Mouse (Mus musculus): ENCODE measurements at regions not wholly inside any gene's neighbourhood (a gene's known extent, or its start where the extent isn't known, plus 50 kb on each side); places are given as distances from the start of the nearest gene placed in this dataset.

- ATAC-seq (replicated peaks; ENCODE audit: low FRiP score, low read depth) (no peak), DNase-seq (ENCODE audit: low spot score) (no peak)
- no peak overlapping the region for H3K27ac ChIP-seq
- no peak for TF ChIP-seq CTCF (IDR thresholded peaks at IDR 0.05; ENCODE audit: low read depth)
- H3K27me3 ChIP-seq (ENCODE audit: insufficient read depth, low read length) = no peaks in the 10 kb centered on the region
- H3K36me3 ChIP-seq (ENCODE audit: insufficient read depth, low read length) = no peaks in the 10 kb centered on the region
- no peak overlapping the region for H3K4me2 ChIP-seq (ENCODE audit: low read length)
- H3K4me3 ChIP-seq (replicated peaks; ENCODE audit: low read depth, low read length) = no peak overlapping the region
- H3K9me3 ChIP-seq (replicated peaks; ENCODE audit: low read length) = no peaks in the 10 kb centered on the region
- no peak overlapping the region for H3K9ac ChIP-seq (ENCODE audit: low read depth, low read length)
- H3K4me1 ChIP-seq (replicated peaks; ENCODE audit: insufficient read depth, low read length) = no peaks in the 10 kb centered on the region
These were observed 245.3 kb downstream of the Brms1l start for GRCm38 (mm10) chr12:56081406-56081805.

GRCm38 (mm10) chr12:56064183-56064582 is 228.1 kb downstream of the Brms1l start:
- no peak overlapping the region for H3K4me2 ChIP-seq (ENCODE audit: low read length)
- H3K36me3 ChIP-seq (ENCODE audit: insufficient read depth, low read length) = no peaks in the 10 kb centered on the region
- H3K27ac ChIP-seq = no peak overlapping the region
- H3K9me3 ChIP-seq (replicated peaks; ENCODE audit: low read length) = no peaks in the 10 kb centered on the region
- H3K4me1 ChIP-seq (replicated peaks; ENCODE audit: insufficient read depth, low read length) = no peaks in the 10 kb centered on the region
- H3K9ac ChIP-seq (ENCODE audit: low read depth, low read length) = no peak overlapping the region
- WGBS = 77% methylated on average over 7 of the region's 7 CpGs
- ATAC-seq (replicated peaks; ENCODE audit: low FRiP score, low read depth) (no peak), DNase-seq (ENCODE audit: low spot score) (no peak)
- no peak overlapping the region for H3K4me3 ChIP-seq (replicated peaks; ENCODE audit: low read depth, low read length)
- no peaks in the 10 kb centered on the region for H3K27me3 ChIP-seq (ENCODE audit: insufficient read depth, low read length)
- TF ChIP-seq CTCF (IDR thresholded peaks at IDR 0.05; ENCODE audit: low read depth) = no peak

- Histone ChIP-seq H3K4me3 (replicated peaks; ENCODE audit: low read depth, low read length) (no peak overlapping the region), H3K36me3 (ENCODE audit: insufficient read depth, low read length) (no peaks in the 10 kb centered on the region), H3K4me1 (replicated peaks; ENCODE audit: insufficient read depth, low read length) (no peaks in the 10 kb centered on the region), H3K27ac (no peak overlapping the region), H3K9me3 (replicated peaks; ENCODE audit: low read length) (no peaks in the 10 kb centered on the region), H3K27me3 (ENCODE audit: insufficient read depth, low read length) (no peaks in the 10 kb centered on the region), H3K4me2 (ENCODE audit: low read length) (no peak overlapping the region), H3K9ac (ENCODE audit: low read depth, low read length) (no peak overlapping the region)
- TF ChIP-seq CTCF (IDR thresholded peaks at IDR 0.05; ENCODE audit: low read depth) = no peak
- WGBS = 68% methylated on average over 10 of the region's 10 CpGs
- DNase-seq (ENCODE audit: low spot score) = no peak
- ATAC-seq (replicated peaks; ENCODE audit: low FRiP score, low read depth) = no peak
These were observed 222.8 kb downstream of the Brms1l start for GRCm38 (mm10) chr12:56058876-56059275.

- no peak overlapping the region for H3K4me2 ChIP-seq (ENCODE audit: low read length)
- peak; percentile 33 for ATAC-seq (replicated peaks; ENCODE audit: low FRiP score, low read depth)
- H3K9ac ChIP-seq (ENCODE audit: low read depth, low read length) = no peak overlapping the region
- no peaks in the 10 kb centered on the region for H3K27me3 ChIP-seq (ENCODE audit: insufficient read depth, low read length)
- TF ChIP-seq CTCF (IDR thresholded peaks at IDR 0.05; ENCODE audit: low read depth) = peak; percentile 97
- H3K27ac ChIP-seq = no peak overlapping the region
- H3K4me1 ChIP-seq (replicated peaks; ENCODE audit: insufficient read depth, low read length) = no peaks in the 10 kb centered on the region
- WGBS = 10% methylated on average over 17 of the region's 17 CpGs
- DNase-seq (ENCODE audit: low spot score) = peak; percentile 79
- H3K4me3 ChIP-seq (replicated peaks; ENCODE audit: low read depth, low read length) = no peak overlapping the region
- no peaks in the 10 kb centered on the region for H3K36me3 ChIP-seq (ENCODE audit: insufficient read depth, low read length)
- no peaks in the 10 kb centered on the region for H3K9me3 ChIP-seq (replicated peaks; ENCODE audit: low read length)
These were observed 222.3 kb downstream of the Brms1l start for GRCm38 (mm10) chr12:56058463-56058862.

GRCm38 (mm10) chr12:56055382-56055781 is 219.3 kb downstream of the Brms1l start:
- no peak for TF ChIP-seq CTCF (IDR thresholded peaks at IDR 0.05; ENCODE audit: low read depth)
- DNase-seq (ENCODE audit: low spot score) (no peak), ATAC-seq (replicated peaks; ENCODE audit: low FRiP score, low read depth) (no peak)
- H3K27ac ChIP-seq = no peak overlapping the region
- H3K27me3 ChIP-seq (ENCODE audit: insufficient read depth, low read length) = no peaks in the 10 kb centered on the region
- H3K4me1 ChIP-seq (replicated peaks; ENCODE audit: insufficient read depth, low read length) = no peaks in the 10 kb centered on the region
- no peak overlapping the region for H3K9ac ChIP-seq (ENCODE audit: low read depth, low read length)
- no peak overlapping the region for H3K4me3 ChIP-seq (replicated peaks; ENCODE audit: low read depth, low read length)
- WGBS = 79% methylated on average over 6 of the region's 6 CpGs
- no peaks in the 10 kb centered on the region for H3K36me3 ChIP-seq (ENCODE audit: insufficient read depth, low read length)
- H3K9me3 ChIP-seq (replicated peaks; ENCODE audit: low read length) = no peaks in the 10 kb centered on the region
- no peak overlapping the region for H3K4me2 ChIP-seq (ENCODE audit: low read length)

GRCm38 (mm10) chr12:56046050-56046449 is 209.9 kb downstream of the Brms1l start:
- whole genome bisulfite sequencing = 65% methylated on average over 3 of the region's 3 CpGs
- ATAC-seq (replicated peaks; ENCODE audit: low FRiP score, low read depth) = no peak

GRCm38 (mm10) chr12:56020954-56021514 is 184.9 kb downstream of the Brms1l start:
- Histone ChIP-seq H3K9me3 (replicated peaks; ENCODE audit: low read length) (no peaks in the 10 kb centered on the region), H3K4me3 (replicated peaks; ENCODE audit: low read depth, low read length) (no peak overlapping the region), H3K27ac (no peak overlapping the region), H3K27me3 (ENCODE audit: insufficient read depth, low read length) (no peaks in the 10 kb centered on the region), H3K9ac (ENCODE audit: low read depth, low read length) (no peak overlapping the region), H3K4me1 (replicated peaks; ENCODE audit: insufficient read depth, low read length) (no peaks in the 10 kb centered on the region), H3K4me2 (ENCODE audit: low read length) (no peak overlapping the region), H3K36me3 (ENCODE audit: insufficient read depth, low read length) (no peaks in the 10 kb centered on the region)
- DNase-seq (ENCODE audit: low spot score) (no peak), ATAC-seq (replicated peaks; ENCODE audit: low FRiP score, low read depth) (no peak)
- TF ChIP-seq CTCF (IDR thresholded peaks at IDR 0.05; ENCODE audit: low read depth) = no peak
- WGBS = 23% methylated on average over 7 of the region's 7 CpGs

More at GRCm38 (mm10) chr12:56046050-56046449, 209.9 kb downstream of the Brms1l start:
- Histone ChIP-seq H3K4me2 (ENCODE audit: low read length) (no peak overlapping the region), H3K4me1 (replicated peaks; ENCODE audit: insufficient read depth, low read length) (no peaks in the 10 kb centered on the region), H3K9ac (ENCODE audit: low read depth, low read length) (no peak overlapping the region), H3K27me3 (ENCODE audit: insufficient read depth, low read length) (no peaks in the 10 kb centered on the region), H3K4me3 (replicated peaks; ENCODE audit: low read depth, low read length) (no peak overlapping the region), H3K9me3 (replicated peaks; ENCODE audit: low read length) (no peaks in the 10 kb centered on the region), H3K27ac (no peak overlapping the region), H3K36me3 (ENCODE audit: insufficient read depth, low read length) (no peaks in the 10 kb centered on the region)
- no peak for TF ChIP-seq CTCF (IDR thresholded peaks at IDR 0.05; ENCODE audit: low read depth)
- no peak for DNase-seq (ENCODE audit: low spot score)
